Mouse (Mus musculus) embryonic facial prominence, embryonic 10.5 days (tissue): ENCODE results near the gene Fads2. TPM values are rescaled to one million over a fixed set of nuclear protein-coding genes. Genes with fewer than 3 reads are reported as not detected.

ENCODE experiments used
- DNase-seq: peaks from one replicate; pipeline ENCODE4 v3.0.0-alpha.2; 2017; ENCODE audit warnings: low spot score
- H3K27ac ChIP-seq: fragments of 300-500 bp; sonication (generic); replicated peaks from 2 replicates; pipeline ENCODE4 v1.5.1; 2016; ENCODE audit warnings: mild to moderate bottlenecking
- H3K27me3 ChIP-seq: fragments of 300-500 bp; sonication (generic); replicated peaks from 2 replicates; pipeline ENCODE4 v1.6.1; 2016; ENCODE audit warnings: low read depth, mild to moderate bottlenecking; ENCODE audit not compliant: poor library complexity, severe bottlenecking
- H3K36me3 ChIP-seq: fragments of 300-500 bp; sonication (generic); replicated peaks from 2 replicates; pipeline ENCODE4 v1.6.1; 2016; ENCODE audit warnings: mild to moderate bottlenecking, moderate library complexity
- H3K4me1 ChIP-seq: fragments of 300-500 bp; sonication (generic); 2 replicates; pipeline ENCODE4 v1.6.1; 2016
- H3K4me3 ChIP-seq: fragments of 300-500 bp; sonication (generic); 2 replicates; pipeline ENCODE4 v1.5.1; 2016; ENCODE audit warnings: mild to moderate bottlenecking, moderate library complexity
- H3K9me3 ChIP-seq: fragments of 300-500 bp; sonication (generic); 2 replicates; pipeline ENCODE4 v1.6.1; 2016; ENCODE audit warnings: mild to moderate bottlenecking
- WGBS: fragments of 180-500 bp; shearing (Covaris S2); methylation state at CpG from one replicate; pipeline ENCODE4 v1.1.7; 2016; 5-methylcytosine and 5-hydroxymethylcytosine counted together
- polyA plus RNA-seq: library from polyadenylated mRNA; unstranded; fragments of >200 nt; fragmentation: Nextera tagmentation; extraction: Ambion mirVana; gene quantifications from 2 replicates; pipeline ENCODE4 v1.2.1, GENCODE M21; 2016

Gene Fads2
- polyA plus RNA-seq, 1 experiment from 2014 or later, result 160 TPM

DNA sequence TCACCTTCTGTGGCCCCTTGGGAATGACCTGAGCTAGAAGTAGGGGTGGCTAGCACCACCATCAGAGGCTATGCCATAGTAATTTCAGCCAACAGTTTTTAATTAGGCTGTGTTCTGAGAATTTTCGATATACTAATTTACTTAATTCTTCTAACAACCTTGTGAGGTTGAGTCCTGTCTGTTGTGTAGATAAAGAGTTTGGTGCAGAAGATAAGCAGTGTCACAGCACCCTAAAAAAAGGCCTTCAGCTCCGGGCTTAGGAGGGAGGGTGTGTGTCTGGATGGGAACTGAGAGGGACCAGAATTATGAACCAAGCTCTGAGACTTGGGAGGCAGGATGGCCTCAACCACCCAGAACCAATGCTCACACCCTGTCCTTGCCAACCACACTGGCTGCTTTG, 55.8 kb downstream of the Fads2 start:
- WGBS, result 78% methylated on average over 2 of the region's 2 CpGs
- Histone ChIP-seq H3K27me3 (peaks cover 22% of the 10 kb centered on the region), H3K36me3 (no peaks in the 10 kb centered on the region), H3K4me1 (peaks cover 22% of the 10 kb centered on the region), H3K27ac (no peak overlapping the region), H3K4me3 (no peak overlapping the region), H3K9me3 (no peaks in the 10 kb centered on the region)
- no peak for DNase-seq

- H3K4me3 ChIP-seq, result no peak overlapping the region
- H3K27ac ChIP-seq, result no peak overlapping the region
- H3K4me1 ChIP-seq, result peaks cover 24% of the 10 kb centered on the region
- no peaks in the 10 kb centered on the region for H3K9me3 ChIP-seq
- H3K27me3 ChIP-seq, result peaks cover 36% of the 10 kb centered on the region
- no peaks in the 10 kb centered on the region for H3K36me3 ChIP-seq
- no peak for DNase-seq
Measured at GRCm38 (mm10) chr19:10043643-10044042, 57.9 kb downstream of the Fads2 start.

DNA sequence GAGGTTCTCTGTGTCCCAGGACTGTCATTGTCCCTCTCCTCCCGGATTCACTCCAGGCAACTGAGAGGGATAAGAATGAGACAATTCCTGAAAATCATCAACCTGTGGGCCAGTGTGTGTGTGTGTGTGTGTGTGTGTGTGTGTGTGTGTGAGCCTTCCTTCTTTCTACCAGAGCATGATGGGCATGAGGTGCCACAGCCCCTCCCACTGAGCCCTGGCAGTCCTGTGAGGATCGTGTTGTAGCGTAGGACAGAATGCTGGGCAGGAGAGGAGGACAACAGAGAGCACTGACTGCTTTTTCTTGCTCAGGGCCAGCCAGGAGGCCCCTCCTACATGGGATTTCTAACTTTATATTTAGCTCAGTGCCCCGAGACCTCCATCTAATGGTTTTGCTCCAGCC, 58.7 kb downstream of the Fads2 start:
- H3K36me3 ChIP-seq, result no peaks in the 10 kb centered on the region
- H3K9me3 ChIP-seq, result no peaks in the 10 kb centered on the region
- 84% methylated on average over 4 of the region's 4 CpGs for WGBS
- H3K4me3 ChIP-seq, result no peak overlapping the region
- H3K27ac ChIP-seq, result no peak overlapping the region
- H3K27me3 ChIP-seq, result peaks cover 36% of the 10 kb centered on the region
- no peak for DNase-seq
- peaks cover 24% of the 10 kb centered on the region for H3K4me1 ChIP-seq

- 50% methylated on average over 6 of the region's 6 CpGs for WGBS
- Histone ChIP-seq H3K4me3 (peak overlapping the region; percentile 73), H3K27me3 (peaks cover 36% of the 10 kb centered on the region), H3K36me3 (no peaks in the 10 kb centered on the region), H3K9me3 (no peaks in the 10 kb centered on the region), H3K4me1 (peaks cover 24% of the 10 kb centered on the region), H3K27ac (no peak overlapping the region)
- no peak for DNase-seq
Measured at GRCm38 (mm10) chr19:10042232-10042631, 59.3 kb downstream of the Fads2 start.

- Histone ChIP-seq H3K9me3 (no peaks in the 10 kb centered on the region), H3K36me3 (peaks cover under 1% of the 10 kb centered on the region; the same call in 1 of the 2 replicates), H3K4me1 (peaks cover 24% of the 10 kb centered on the region), H3K4me3 (peak within 1 kb of the TSS; percentile 73), H3K27me3 (peaks cover 36% of the 10 kb centered on the region), H3K27ac (peak within 1 kb of the TSS; percentile 81)
- peak; percentile 87 for DNase-seq
- WGBS, result under 1% methylated on average over 69 of the region's 69 CpGs
Measured at GRCm38 (mm10) chr19:10041388-10042148, 60.0 kb downstream of the Fads2 start, which contains the start of gene Fads3. Fads3 (plus strand) TSS chr19:10041569.

- Histone ChIP-seq H3K4me3 (peak overlapping the region; percentile 73), H3K27ac (peak overlapping the region; percentile 81), H3K9me3 (no peaks in the 10 kb centered on the region), H3K36me3 (peaks cover 7% of the 10 kb centered on the region), H3K4me1 (peaks cover 24% of the 10 kb centered on the region), H3K27me3 (peaks cover 36% of the 10 kb centered on the region)
- no peak for DNase-seq
- 7% methylated on average over 20 of the region's 20 CpGs for WGBS
Measured at GRCm38 (mm10) chr19:10040866-10041387, 60.6 kb downstream of the Fads2 start.

GRCm38 (mm10) chr19:10039615-10040014, 61.9 kb downstream of the Fads2 start:
- H3K4me1 ChIP-seq, result peaks cover 35% of the 10 kb centered on the region
- H3K9me3 ChIP-seq, result no peaks in the 10 kb centered on the region
- H3K4me3 ChIP-seq, result no peak overlapping the region
- no peak overlapping the region for H3K27ac ChIP-seq
- DNase-seq, result no peak
- H3K27me3 ChIP-seq, result peaks cover 36% of the 10 kb centered on the region
- WGBS, result 93% methylated on average over 2 of the region's 2 CpGs
- peaks cover 20% of the 10 kb centered on the region for H3K36me3 ChIP-seq

GRCm38 (mm10) chr19:10038910-10039309, 62.6 kb downstream of the Fads2 start:
- Histone ChIP-seq H3K9me3 (no peaks in the 10 kb centered on the region), H3K4me1 (peaks cover 42% of the 10 kb centered on the region), H3K27me3 (peaks cover 36% of the 10 kb centered on the region), H3K4me3 (no peak overlapping the region), H3K36me3 (peaks cover 27% of the 10 kb centered on the region), H3K27ac (no peak overlapping the region)
- no peak for DNase-seq
- WGBS, result 32% methylated on average over 3 of the region's 3 CpGs

DNA sequence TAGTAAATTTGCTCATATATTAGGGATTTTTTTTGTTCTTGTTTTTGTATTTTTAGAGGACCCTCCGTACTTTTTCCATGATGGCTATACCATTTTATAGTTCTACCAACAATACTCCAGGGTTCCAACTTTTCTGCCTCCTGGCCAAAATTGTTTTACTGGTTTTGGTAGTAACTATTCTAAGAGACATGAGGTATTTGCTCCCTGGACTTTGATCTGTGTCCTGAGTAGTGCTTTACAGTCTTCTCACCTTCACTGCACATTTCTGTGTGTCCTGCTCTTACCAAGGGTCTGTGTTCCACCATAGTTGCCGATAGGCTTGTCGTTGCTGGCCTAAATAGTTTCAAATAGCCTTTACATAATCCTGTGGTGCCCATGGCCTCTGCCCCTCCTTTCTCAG, 63.2 kb downstream of the Fads2 start:
- H3K4me3 ChIP-seq, result no peak overlapping the region
- 88% methylated on average over 3 of the region's 3 CpGs for WGBS
- no peak for DNase-seq

GRCm38 (mm10) chr19:10037534-10037933, 64.0 kb downstream of the Fads2 start:
- Histone ChIP-seq H3K36me3 (peaks cover 32% of the 10 kb centered on the region), H3K27me3 (peaks cover 31% of the 10 kb centered on the region), H3K4me3 (no peak overlapping the region), H3K4me1 (peaks cover 42% of the 10 kb centered on the region), H3K27ac (no peak overlapping the region), H3K9me3 (no peaks in the 10 kb centered on the region)
- 73% methylated on average over 2 of the region's 2 CpGs for WGBS
- DNase-seq, result no peak

More for the DNA sequence above, 63.2 kb downstream of the Fads2 start:
- H3K27me3 ChIP-seq, result peaks cover 36% of the 10 kb centered on the region
- peaks cover 28% of the 10 kb centered on the region for H3K36me3 ChIP-seq
- no peaks in the 10 kb centered on the region for H3K9me3 ChIP-seq
- H3K4me1 ChIP-seq, result peaks cover 42% of the 10 kb centered on the region
- no peak overlapping the region for H3K27ac ChIP-seq

GRCm38 (mm10) chr19:10034785-10035447, 66.6 kb downstream of the Fads2 start:
- WGBS, result 47% methylated on average over 8 of the region's 8 CpGs
- peaks cover 24% of the 10 kb centered on the region for H3K4me1 ChIP-seq
- H3K9me3 ChIP-seq, result no peaks in the 10 kb centered on the region
- 0 out of 2 replicates have a peak overlapping the region, but pooled peaks have one; percentile 3 for H3K27ac ChIP-seq
- peaks cover 11% of the 10 kb centered on the region for H3K27me3 ChIP-seq
- DNase-seq, result peak; percentile 88
- H3K36me3 ChIP-seq, result peaks cover 53% of the 10 kb centered on the region
- H3K4me3 ChIP-seq, result no peak overlapping the region

- Histone ChIP-seq H3K27ac (no peak overlapping the region), H3K4me3 (no peak overlapping the region)
Measured at GRCm38 (mm10) chr19:10034356-10034755, 67.2 kb downstream of the Fads2 start.

More at GRCm38 (mm10) chr19:10034356-10034755, 67.2 kb downstream of the Fads2 start:
- 83% methylated on average over 5 of the region's 5 CpGs for WGBS
- peaks cover 24% of the 10 kb centered on the region for H3K4me1 ChIP-seq
- H3K36me3 ChIP-seq, result peaks cover 57% of the 10 kb centered on the region
- H3K9me3 ChIP-seq, result no peaks in the 10 kb centered on the region
- DNase-seq, result no peak
- peaks cover 5% of the 10 kb centered on the region; the same call in 1 of the 2 replicates for H3K27me3 ChIP-seq
